Mouse (Mus musculus) midbrain, postnatal 0 days (tissue): ENCODE data around the gene H2-Ab1. TPM values are rescaled to one million over a fixed set of nuclear protein-coding genes. Genes with fewer than 3 reads are reported as not detected.

Experiments used
- ATAC-seq: fragments of 200-750 bp; cut with Nextera tagmentation; 2 replicates; pipeline ENCODE4 v1.8.0; 2017; ENCODE audit warnings: moderate number of reproducible peaks, mild to moderate bottlenecking, moderate TSS enrichment, moderate library complexity; ENCODE audit not compliant: low FRiP score
- DNase-seq: peaks from one replicate; pipeline ENCODE4 v3.0.0-alpha.2; 2015; ENCODE audit warnings: low spot score
- H3K27ac ChIP-seq: fragments of 300-500 bp; sonication (generic); 2 replicates; pipeline ENCODE4 v1.5.1; 2014; ENCODE audit warnings: low read depth, mild to moderate bottlenecking, low read length, mixed read lengths
- H3K27me3 ChIP-seq: fragments of 300-500 bp; sonication (generic); 2 replicates; pipeline ENCODE4 v1.6.1; 2014; ENCODE audit warnings: low read length, control low read depth, mixed read lengths; ENCODE audit not compliant: insufficient read depth
- H3K36me3 ChIP-seq: fragments of 300-500 bp; sonication (generic); 2 replicates; pipeline ENCODE4 v1.6.1; 2014; ENCODE audit warnings: low read length, control low read depth, mixed read lengths; ENCODE audit not compliant: insufficient read depth
- H3K4me1 ChIP-seq: fragments of 300-500 bp; sonication (generic); 2 replicates; pipeline ENCODE4 v1.6.1; 2014; ENCODE audit warnings: mild to moderate bottlenecking, control low read depth, antibody characterized with exemption, low read length, mixed read lengths; ENCODE audit not compliant: insufficient read depth
- H3K4me2 ChIP-seq: fragments of 300-500 bp; sonication (generic); 2 replicates; pipeline ENCODE4 v1.6.1; 2014; ENCODE audit warnings: low read depth, mild to moderate bottlenecking, low read length, mixed read lengths; ENCODE audit not compliant: poor library complexity, severe bottlenecking
- H3K4me3 ChIP-seq: fragments of 300-500 bp; sonication (generic); 2 replicates; pipeline ENCODE4 v1.5.1; 2014; ENCODE audit warnings: low read depth, mild to moderate bottlenecking, low read length, moderate library complexity
- H3K9ac ChIP-seq: fragments of 300-500 bp; sonication (generic); replicated peaks from 2 replicates; pipeline ENCODE4 v1.6.1; 2014; ENCODE audit warnings: mild to moderate bottlenecking, low read length, moderate library complexity, mixed read lengths; ENCODE audit not compliant: poor library complexity, severe bottlenecking
- H3K9me3 ChIP-seq: fragments of 300-500 bp; sonication (generic); 2 replicates; pipeline ENCODE4 v1.6.1; 2016; ENCODE audit warnings: low read length, control low read depth
- CTCF ChIP-seq: IDR thresholded peaks from 2 replicates; pipeline ENCODE4 v1.5.1; 2016; ENCODE audit warnings: antibody characterized with exemption, mild to moderate bottlenecking
- WGBS: fragments of 180-500 bp; shearing (Covaris S2); extraction: QIAGEN DNeasy Blood & Tissue Kit; methylation state at CpG from one replicate; pipeline ENCODE4 v1.1.7; 2014; 5-methylcytosine and 5-hydroxymethylcytosine counted together
- polyA plus RNA-seq: library from polyadenylated mRNA; unstranded; fragments of >200 nt; fragmentation: Nextera tagmentation; extraction: Ambion mirVana; gene quantifications from 2 replicates; pipeline ENCODE4 v1.2.1, GENCODE M21; 2015
- total RNA-seq: library from RNA; depleted of rRNA; stranded (reverse); fragments of >200 nt; gene quantifications from 2 replicates; pipeline ENCODE4 v1.2.3, GENCODE M21; 2014

H2-Ab1 gene
- total and polyA plus RNA-seq, 2 experiments from 2014 or later = 1.4 to 1.5 TPM

- Histone ChIP-seq H3K4me2 (no peak overlapping the region), H3K4me1 (no peaks in the 10 kb centered on the region), H3K9ac (no peak overlapping the region), H3K36me3 (no peaks in the 10 kb centered on the region), H3K27me3 (no peaks in the 10 kb centered on the region), H3K27ac (no peak overlapping the region), H3K9me3 (no peaks in the 10 kb centered on the region), H3K4me3 (no peak overlapping the region)
- TF ChIP-seq CTCF = no peak
- ATAC-seq = no peak
- no peak for DNase-seq
- 90% methylated on average over 2 of the region's 2 CpGs for WGBS
Observed at GRCm38 (mm10) chr17:34303789-34304188, 46.3 kb downstream of the H2-Ab1 start.

GRCm38 (mm10) chr17:34304751-34305150 lies 47.3 kb downstream of the H2-Ab1 start:
- Histone ChIP-seq H3K27me3 (no peaks in the 10 kb centered on the region), H3K9ac (no peak overlapping the region), H3K4me1 (no peaks in the 10 kb centered on the region; the same call in 1 of the 2 replicates), H3K27ac (no peak overlapping the region), H3K9me3 (no peaks in the 10 kb centered on the region), H3K36me3 (no peaks in the 10 kb centered on the region), H3K4me2 (no peak overlapping the region), H3K4me3 (no peak overlapping the region)
- TF ChIP-seq CTCF = no peak
- WGBS = 28% methylated on average over 4 of the region's 4 CpGs
- no peak for ATAC-seq
- DNase-seq = peak; percentile 77

DNA sequence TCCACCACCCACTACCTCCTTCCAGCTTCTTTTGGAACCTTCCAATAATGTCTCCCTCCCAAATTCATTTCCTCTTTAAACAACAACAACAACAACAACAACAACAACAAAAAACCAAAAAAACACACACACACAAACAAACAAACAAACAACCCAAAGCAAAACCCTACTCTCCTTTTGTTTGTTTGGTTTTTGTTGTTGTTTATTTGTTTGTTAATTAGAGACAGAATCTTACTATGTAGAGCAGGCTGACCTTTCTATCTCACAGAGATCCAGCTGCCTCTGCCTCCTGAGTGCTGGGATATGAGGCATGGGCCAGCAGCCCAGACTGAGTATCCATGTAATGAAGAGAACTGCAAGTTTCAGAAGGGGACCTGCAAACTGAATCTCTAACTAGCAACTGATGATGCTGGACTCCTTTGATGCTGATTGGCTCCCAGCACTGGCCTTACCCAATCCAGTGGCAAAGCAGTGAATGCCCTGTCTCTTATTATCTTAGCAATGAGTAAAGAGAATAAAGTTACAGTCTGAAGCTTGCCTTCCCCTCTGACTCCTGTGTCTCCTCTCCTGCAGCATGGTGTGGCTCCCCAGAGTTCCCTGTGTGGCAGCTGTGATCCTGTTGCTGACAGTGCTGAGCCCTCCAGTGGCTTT lies 48.0 kb downstream of the H2-Ab1 start, which contains the start of gene H2-Eb1:
Gene H2-Eb1 (plus strand): TSS at position 488 of the 651 bp plus-strand sequence.
- Histone ChIP-seq H3K27me3 (no peaks in the 10 kb centered on the region), H3K4me1 (no peaks in the 10 kb centered on the region; the same call in 1 of the 2 replicates), H3K27ac (no peak within 1 kb of the TSS), H3K36me3 (no peaks in the 10 kb centered on the region), H3K4me2 (no peak within 1 kb of the TSS), H3K9ac (no peak within 1 kb of the TSS), H3K9me3 (no peaks in the 10 kb centered on the region), H3K4me3 (no peak within 1 kb of the TSS)
- DNase-seq (peak; percentile 94), ATAC-seq (peak; percentile 84)
- TF ChIP-seq CTCF = no peak

- 73% methylated on average over 2 of the region's 2 CpGs for WGBS
- Histone ChIP-seq H3K36me3 (no peaks in the 10 kb centered on the region), H3K4me1 (no peaks in the 10 kb centered on the region; the same call in 1 of the 2 replicates), H3K4me3 (no peak overlapping the region), H3K9me3 (no peaks in the 10 kb centered on the region), H3K27me3 (no peaks in the 10 kb centered on the region), H3K27ac (no peak overlapping the region), H3K9ac (no peak overlapping the region), H3K4me2 (no peak overlapping the region)
- DNase-seq (no peak), ATAC-seq (no peak)
- no peak for TF ChIP-seq CTCF
Observed at GRCm38 (mm10) chr17:34306407-34306806, 48.9 kb downstream of the H2-Ab1 start.

- Histone ChIP-seq H3K4me2 (no peak overlapping the region), H3K4me3 (no peak overlapping the region), H3K4me1 (no peaks in the 10 kb centered on the region; the same call in 1 of the 2 replicates), H3K27ac (no peak overlapping the region), H3K27me3 (no peaks in the 10 kb centered on the region), H3K36me3 (no peaks in the 10 kb centered on the region), H3K9me3 (no peaks in the 10 kb centered on the region), H3K9ac (no peak overlapping the region)
- DNase-seq (no peak), ATAC-seq (no peak)
- no peak for TF ChIP-seq CTCF
Observed at GRCm38 (mm10) chr17:34307216-34307615, 49.7 kb downstream of the H2-Ab1 start.

- 85% methylated on average over 4 of the region's 4 CpGs for WGBS
- Histone ChIP-seq H3K4me2 (no peak overlapping the region), H3K4me1 (no peaks in the 10 kb centered on the region; the same call in 1 of the 2 replicates), H3K9me3 (no peaks in the 10 kb centered on the region), H3K4me3 (no peak overlapping the region), H3K27ac (no peak overlapping the region), H3K36me3 (no peaks in the 10 kb centered on the region), H3K27me3 (no peaks in the 10 kb centered on the region), H3K9ac (no peak overlapping the region)
- TF ChIP-seq CTCF = no peak
- ATAC-seq (no peak), DNase-seq (no peak)
Observed at GRCm38 (mm10) chr17:34308161-34308560, 50.7 kb downstream of the H2-Ab1 start.
